Mouse (Mus musculus) frontal cortex, postnatal 25 days (tissue): ENCODE results near the gene Olfr711.
"Not testable (repeated sequence)": the region's sequence is repeated elsewhere in the genome, so short reads cannot be mapped to it uniquely, and the experiment has no call there.

Experiments
- DNase-seq, 2 experiments: peaks; one replicate each; pipeline ENCODE4 v3.0.0; 2022; ENCODE audit warnings: low spot score in 2 of 2

Gene Olfr711

DNA sequence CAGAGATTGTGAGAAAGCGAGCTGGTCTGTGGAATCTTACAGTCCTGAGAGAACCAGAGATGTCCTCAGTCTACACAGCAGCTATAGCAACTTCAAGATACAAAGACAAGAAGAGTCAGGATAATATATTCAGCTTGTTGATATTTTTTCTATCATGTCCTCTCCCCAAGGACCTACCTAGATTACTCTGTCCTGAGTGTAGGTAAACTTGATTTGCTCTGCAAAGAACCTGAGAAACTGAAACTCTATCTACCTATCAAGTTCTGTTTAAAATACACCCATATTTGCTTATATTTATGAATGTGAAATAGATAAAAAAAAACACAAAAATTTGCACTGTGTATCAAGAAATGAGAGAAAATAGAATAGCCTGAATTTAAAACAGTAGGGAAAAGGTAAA is at the start of gene Olfr711:
TSS of gene Olfr711 (minus strand) at position 101 of the 400 bp plus-strand sequence.
- no peak for DNase-seq

DNA sequence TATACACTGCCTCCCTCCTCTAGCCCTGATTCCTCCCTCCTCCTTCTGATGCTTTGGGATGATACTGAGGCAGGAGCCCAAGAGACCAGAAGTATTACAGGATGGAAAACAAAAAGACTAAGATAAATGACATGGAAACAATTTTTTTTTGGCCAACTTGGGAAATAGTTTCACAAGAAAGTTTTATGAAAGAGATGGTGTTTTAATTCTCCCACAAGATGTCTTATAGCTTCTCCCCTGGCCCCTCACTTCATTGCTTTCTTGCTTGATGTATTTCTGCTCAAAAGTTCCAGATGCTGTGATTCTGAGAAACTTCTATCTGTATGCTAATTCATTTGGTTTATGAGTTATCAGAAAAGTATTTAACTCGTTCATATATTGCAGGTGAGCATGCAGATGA is 30.7 kb upstream of the Olfr711 start, which contains the start of gene Olfr2:
TSS of gene Olfr2 (minus strand) at position 101 of the 400 bp plus-strand sequence.
- no peak for DNase-seq

DNA sequence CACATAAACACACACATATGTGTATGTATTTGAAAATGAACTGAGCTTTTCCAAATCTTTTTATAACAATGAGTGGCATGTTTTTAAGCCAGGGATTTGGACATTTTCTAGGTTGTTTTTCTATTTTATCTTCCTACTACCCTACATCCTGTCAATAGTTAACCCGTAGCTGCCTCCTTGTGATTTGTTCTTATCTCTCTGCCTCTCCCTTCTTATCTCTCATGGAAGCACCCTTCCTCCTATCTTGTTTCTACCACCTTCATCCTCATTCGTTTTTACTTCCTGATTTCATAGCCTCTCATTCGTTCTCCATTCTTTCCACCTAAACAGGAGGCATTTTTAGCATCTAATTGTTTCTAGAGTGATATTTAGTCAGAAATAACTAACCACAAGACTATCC is 28.9 kb upstream of the Olfr711 start:
- no peak for DNase-seq

DNA sequence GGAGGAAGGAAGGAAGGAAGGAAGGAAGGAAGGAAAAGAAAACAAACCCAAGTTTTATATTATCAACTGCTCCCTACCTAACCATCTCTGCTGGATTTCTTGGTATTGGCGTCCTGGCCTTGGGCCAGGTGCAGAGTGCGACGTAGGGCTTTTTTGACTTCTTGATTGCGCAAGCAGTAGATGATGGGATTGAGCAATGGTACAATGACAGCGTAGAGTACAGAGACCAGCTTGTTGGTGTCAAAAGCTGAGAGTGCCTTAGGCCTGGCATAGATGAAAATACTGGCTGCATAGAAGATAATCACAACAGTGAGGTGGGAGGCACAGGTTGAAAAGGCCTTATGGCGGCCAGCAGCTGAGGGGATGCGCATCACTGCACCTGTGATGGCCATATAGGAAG is 25.5 kb upstream of the Olfr711 start:
- DNase-seq, result no peak

DNA sequence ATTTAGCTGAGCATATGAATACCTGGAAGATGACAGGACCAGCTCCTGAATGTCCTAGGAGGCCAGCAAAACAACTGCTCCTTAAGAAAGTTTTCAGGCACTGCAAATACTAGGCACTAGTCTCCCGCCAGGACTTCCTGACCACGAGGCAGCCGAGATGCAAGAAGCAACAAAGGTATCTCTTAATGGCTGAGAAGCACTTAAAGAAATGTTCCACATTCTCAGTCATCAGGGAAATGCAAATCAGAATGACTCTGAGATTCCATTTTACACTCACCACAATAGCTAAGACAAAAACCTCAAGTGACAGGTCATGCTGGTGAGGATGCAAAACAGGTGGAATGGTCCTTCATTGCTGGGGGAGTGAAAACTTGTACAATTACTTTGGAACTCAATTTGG is 10.0 kb upstream of the Olfr711 start:
- no peak for DNase-seq

DNA sequence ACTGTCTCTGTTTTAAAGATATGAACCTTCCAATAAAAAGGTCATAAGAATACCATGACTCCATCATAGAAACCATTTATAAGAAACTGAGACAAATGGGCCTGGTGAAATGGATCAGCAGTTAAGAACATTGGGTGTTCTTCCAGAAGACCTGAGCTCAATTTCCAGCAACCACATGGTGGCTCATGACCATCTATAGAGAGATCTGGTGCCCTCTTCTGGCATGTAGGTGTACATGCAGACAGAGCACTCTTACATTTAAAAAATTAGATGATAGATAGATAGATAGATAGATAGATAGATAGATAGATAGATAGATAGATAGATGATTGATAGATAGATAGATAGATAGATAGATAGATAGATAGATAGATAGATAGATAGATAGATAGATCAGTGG is 7.8 kb downstream of the Olfr711 start:
- not testable (repeated sequence) for DNase-seq

DNA sequence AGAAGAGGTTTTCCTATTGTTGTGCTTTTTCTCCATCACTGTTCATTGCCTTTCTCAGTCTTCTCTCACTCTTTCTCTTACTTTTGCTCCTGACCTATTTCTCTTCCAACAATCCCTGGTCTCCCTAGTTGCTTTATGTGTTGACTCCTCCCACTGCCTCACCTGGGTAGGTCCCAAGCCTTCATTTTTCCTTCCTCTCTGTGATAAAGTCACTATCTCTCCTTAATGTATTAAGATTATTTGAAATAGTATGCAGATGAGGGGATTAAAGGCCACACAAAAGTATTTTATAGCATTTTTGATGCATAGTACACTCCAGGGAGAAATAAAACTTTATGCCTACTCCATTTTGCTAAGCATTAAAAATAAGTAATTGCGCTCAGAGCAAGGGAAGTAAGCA is 11.4 kb downstream of the Olfr711 start, which contains the start of gene Olfr6:
TSS of gene Olfr6 (minus strand) at position 101 of the 400 bp plus-strand sequence.
- DNase-seq, result no peak

DNA sequence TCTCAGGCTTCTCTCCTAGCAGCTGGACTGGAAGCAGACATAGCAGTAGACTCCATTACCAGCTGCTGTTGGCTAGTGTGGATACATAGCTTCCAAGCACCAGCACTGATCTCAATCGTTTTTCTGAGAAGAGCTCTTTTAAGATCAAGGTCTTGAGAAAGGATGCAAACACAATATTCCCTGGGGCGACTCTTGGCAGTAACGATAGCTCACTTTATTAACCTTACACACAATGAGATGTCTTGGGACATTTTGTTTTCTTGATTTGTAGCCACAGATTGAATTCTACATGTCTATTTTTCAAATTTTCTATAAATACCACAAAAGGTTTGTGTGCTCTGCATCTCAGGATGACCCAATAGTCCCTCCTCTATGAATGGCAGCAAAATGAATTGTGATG is 27.0 kb downstream of the Olfr711 start, which contains the start of gene Olfr710:
TSS of gene Olfr710 (minus strand) at position 101 of the 400 bp plus-strand sequence.
- no peak for DNase-seq

DNA sequence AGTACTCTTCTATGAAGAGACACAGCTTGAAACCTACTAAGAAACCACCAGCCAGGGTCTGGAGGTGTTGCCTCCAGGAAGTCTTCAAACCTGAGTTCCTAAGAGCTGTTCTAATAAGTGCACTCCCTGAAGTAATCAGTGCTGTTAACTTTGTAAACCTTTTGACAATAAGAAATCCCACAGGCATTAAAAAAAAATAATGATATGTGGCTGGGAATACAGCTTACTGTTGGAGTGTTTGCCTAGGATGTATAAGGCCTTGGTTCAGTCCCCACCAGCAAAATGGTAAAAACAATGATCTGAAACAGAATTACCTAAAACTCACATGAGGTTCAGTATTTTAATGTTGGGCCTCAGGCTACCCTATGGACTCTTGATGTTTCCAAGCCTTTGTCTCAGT is 43.1 kb downstream of the Olfr711 start, which contains the start of gene Olfr709-ps1:
TSS of gene Olfr709-ps1 (minus strand) at position 101 of the 400 bp plus-strand sequence.
- no peak for DNase-seq

DNA sequence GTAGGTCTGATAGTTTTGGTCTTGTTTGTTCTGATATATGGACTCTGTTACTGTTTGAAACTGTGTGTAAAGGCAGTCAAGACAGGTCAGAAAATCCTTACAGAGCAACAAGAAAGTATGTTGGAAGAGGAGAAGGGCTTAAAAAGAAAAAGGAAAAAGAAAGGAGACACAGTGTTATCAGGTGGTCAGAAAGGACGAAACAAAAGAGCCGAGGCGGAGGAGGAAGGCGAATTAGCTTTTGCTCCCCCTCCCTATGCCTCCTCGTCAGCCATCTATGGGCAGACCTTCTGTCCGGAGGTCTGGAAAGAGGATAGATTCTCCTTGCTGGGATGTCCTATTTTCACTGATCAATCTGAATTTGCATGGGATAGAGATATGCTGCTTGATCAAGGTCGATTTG is 54.3 kb downstream of the Olfr711 start:
- DNase-seq, result not testable (repeated sequence)
